Mouse (Mus musculus) heart, adult 2 months (tissue): Measurements from ENCODE around the gene Fes. TPM values are rescaled to one million over a fixed set of nuclear protein-coding genes. Genes with fewer than 3 reads are reported as not detected.

Experiments
- DNase-seq, 2 experiments: peaks; one replicate each; pipeline ENCODE4 v3.0.0; 2021
- H3K27ac ChIP-seq: fragments of 200-600 bp; 2 replicates; pipeline ENCODE4 v1.8.1; 2022
- H3K27me3 ChIP-seq: fragments of 200-500 bp; 2 replicates; pipeline ENCODE4 v1.6.1; 2012; ENCODE audit warnings: mild to moderate bottlenecking, low read length, inconsistent platforms, mixed read lengths; ENCODE audit not compliant: control insufficient read depth, insufficient read depth
- H3K36me3 ChIP-seq: fragments of 200-500 bp; 2 replicates; pipeline ENCODE4 v1.6.1; 2012; ENCODE audit warnings: low read length, inconsistent platforms; ENCODE audit not compliant: control insufficient read depth, insufficient read depth
- H3K4me1 ChIP-seq: fragments of 200-500 bp; 2 replicates; pipeline ENCODE4 v1.6.1; 2011; ENCODE audit warnings: low read length; ENCODE audit not compliant: control insufficient read depth, insufficient read depth
- H3K4me3 ChIP-seq: fragments of 200-600 bp; 2 replicates; pipeline ENCODE4 v1.8.1; 2022
- H3K79me2 ChIP-seq: fragments of 200-500 bp; replicated peaks from 2 replicates; pipeline ENCODE4 v1.6.1; 2012; ENCODE audit warnings: mild to moderate bottlenecking, inconsistent platforms, low read length, moderate library complexity, mixed read lengths; ENCODE audit not compliant: control insufficient read depth, insufficient read depth
- H3K9ac ChIP-seq: fragments of 200-500 bp; 2 replicates; pipeline ENCODE4 v1.6.1; 2012; ENCODE audit warnings: low read depth, mild to moderate bottlenecking, control low read depth, inconsistent platforms, low read length, mixed read lengths
- CTCF ChIP-seq: fragments of 200-600 bp; IDR thresholded peaks from 2 replicates; pipeline ENCODE4 v1.8.1; 2022; ENCODE audit warnings: antibody characterized with exemption, mild to moderate bottlenecking, moderate library complexity
- EP300 ChIP-seq: fragments of 200-500 bp; IDR thresholded peaks from 2 replicates; pipeline ENCODE4 v1.6.1; 2011; ENCODE audit warnings: low read depth, low read length, control low read depth; ENCODE audit not compliant: insufficient read depth
- POLR2A ChIP-seq: fragments of 200-500 bp; IDR thresholded peaks from 2 replicates; pipeline ENCODE4 v1.6.1; 2011; ENCODE audit warnings: mild to moderate bottlenecking, low read depth, low read length, control low read depth; ENCODE audit not compliant: insufficient read depth
- WGBS: fragments of 180-500 bp; shearing (Covaris S2); methylation state at CpG from one replicate; pipeline ENCODE4 v1.1.7; 2018; 5-methylcytosine and 5-hydroxymethylcytosine counted together
- intact Hi-C: fragments of 180-260 bp; cut with DNase I; formaldehyde crosslinking; loops from one replicate; pipeline ENCODE4 v1.15.1; 2025
- polyA plus RNA-seq: library from polyadenylated mRNA; depleted of rRNA; stranded (reverse); fragments of >200 nt; gene quantifications from 2 replicates; pipeline ENCODE4 v1.2.3, GENCODE M21; 2012
- total RNA-seq, 2 experiments: library from RNA; stranded (reverse); gene quantifications; 2 replicates each; pipeline ENCODE4 v1.2.3; 2021

Gene Fes
- total and polyA plus RNA-seq, 3 experiments: 8.9 to 15.4 (median 9.8) TPM

DNA sequence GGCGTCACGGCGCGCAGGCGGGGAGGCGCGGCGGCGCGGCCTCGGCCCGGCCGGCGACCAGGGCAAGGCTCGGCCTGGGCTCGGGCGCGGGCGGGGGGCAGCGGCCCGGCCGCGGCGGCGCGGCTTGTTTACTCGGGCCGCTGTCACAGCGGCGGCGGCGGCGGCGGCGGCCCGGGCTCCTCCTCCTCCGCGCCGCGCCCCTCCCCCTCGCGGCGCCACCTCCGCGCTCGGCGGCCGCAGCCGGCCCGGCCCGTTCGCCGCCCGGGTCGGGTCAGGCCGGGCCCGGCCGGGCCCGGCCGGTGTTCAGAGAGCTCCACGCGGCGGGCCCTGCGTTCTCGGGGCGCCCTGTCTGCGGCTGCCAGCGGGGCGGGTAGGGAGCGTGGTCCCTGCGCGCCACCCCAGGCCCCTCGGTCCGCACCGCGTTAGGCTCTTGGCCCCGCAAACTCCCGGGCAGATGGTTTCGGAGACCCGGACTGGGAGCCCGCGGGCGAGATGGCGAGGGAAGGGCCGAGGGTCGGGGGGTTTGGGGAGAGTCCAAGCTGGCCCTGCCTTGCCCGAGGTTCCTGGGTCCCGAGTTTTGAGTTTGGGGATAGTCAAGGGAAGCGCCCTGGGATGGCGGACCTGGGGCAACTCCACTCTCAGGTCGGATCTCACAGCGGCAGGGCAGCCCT, 15.0 kb upstream of the Fes start:
- WGBS: 12% methylated on average over 88 of the region's 92 CpGs

DNA sequence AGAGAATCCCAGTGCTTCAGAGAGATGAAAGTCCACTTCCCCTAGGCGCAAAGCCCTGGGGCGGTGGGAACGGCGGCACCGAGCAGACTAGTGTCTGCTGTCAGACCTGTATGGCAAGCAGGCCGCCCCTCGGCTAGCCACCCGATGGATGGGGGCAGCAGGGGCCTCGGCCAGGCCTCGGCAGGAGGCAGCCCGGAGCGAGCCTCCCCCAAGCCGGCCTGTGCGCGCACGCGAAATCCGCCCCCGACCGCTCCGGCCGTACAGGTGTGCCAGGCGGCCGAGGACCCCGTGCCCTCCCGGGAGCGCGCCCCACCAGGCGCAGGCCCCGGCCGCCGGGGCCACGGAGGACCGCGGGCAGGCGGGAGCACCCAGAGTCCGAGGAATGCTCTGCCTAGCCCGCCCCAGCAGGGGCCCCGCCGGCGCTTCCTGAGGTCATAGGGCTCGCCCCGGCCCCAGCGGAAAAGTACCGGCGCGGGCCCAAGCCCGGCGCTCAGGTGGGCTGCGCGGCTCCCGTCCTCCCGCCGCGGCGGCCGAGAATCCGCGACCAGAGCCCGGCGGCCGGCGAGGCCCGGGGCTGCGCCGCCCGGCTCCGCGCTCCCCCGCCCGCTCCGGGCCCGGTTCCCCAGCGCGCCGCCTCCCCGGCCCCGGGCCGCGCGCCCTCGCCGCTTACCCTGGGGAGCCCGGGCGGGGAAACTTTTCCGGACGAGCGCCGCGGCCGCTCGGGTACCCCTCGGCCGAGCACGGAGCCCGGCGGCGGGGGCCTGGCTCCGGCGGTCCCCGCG, 14.3 kb upstream of the Fes start:
- intact Hi-C loops: loop anchor here (2.0 kb wide), 1 partner anchor 43 kb away; no protein-coding TSS in a partner anchor
- peak overlapping the region; percentile 90 for H3K9ac ChIP-seq
- H3K27ac ChIP-seq: peak overlapping the region; percentile 96
- DNase-seq: peak; percentile 76 to 77
- peaks cover 23% of the 10 kb centered on the region for H3K4me1 ChIP-seq
- 2% methylated on average over 90 of the region's 102 CpGs for WGBS
- no peaks in the 10 kb centered on the region; the same call in 1 of the 2 replicates for H3K36me3 ChIP-seq
- H3K79me2 ChIP-seq: peaks cover 6% of the 10 kb centered on the region
- TF ChIP-seq POLR2A (no peak), CTCF (peak; percentile 11; the same call in 1 of the 2 replicates)
- peak overlapping the region; percentile 96 for H3K4me3 ChIP-seq
- H3K27me3 ChIP-seq: no peaks in the 10 kb centered on the region

More for the DNA sequence above, 15.0 kb upstream of the Fes start:
- intact Hi-C loops: loop anchor here (1.0 kb wide), 1 partner anchor 14 kb away; no protein-coding TSS in a partner anchor
- peak; percentile 87 to 88 for DNase-seq
- Histone ChIP-seq H3K4me3 (peak overlapping the region; percentile 58), H3K9ac (peak overlapping the region; percentile 99), H3K79me2 (peaks cover 6% of the 10 kb centered on the region), H3K27me3 (no peaks in the 10 kb centered on the region), H3K27ac (peak overlapping the region; percentile 98), H3K36me3 (no peaks in the 10 kb centered on the region; the same call in 1 of the 2 replicates), H3K4me1 (peaks cover 23% of the 10 kb centered on the region)
- TF ChIP-seq EP300 (no peak), POLR2A (no peak), CTCF (no peak)

DNA sequence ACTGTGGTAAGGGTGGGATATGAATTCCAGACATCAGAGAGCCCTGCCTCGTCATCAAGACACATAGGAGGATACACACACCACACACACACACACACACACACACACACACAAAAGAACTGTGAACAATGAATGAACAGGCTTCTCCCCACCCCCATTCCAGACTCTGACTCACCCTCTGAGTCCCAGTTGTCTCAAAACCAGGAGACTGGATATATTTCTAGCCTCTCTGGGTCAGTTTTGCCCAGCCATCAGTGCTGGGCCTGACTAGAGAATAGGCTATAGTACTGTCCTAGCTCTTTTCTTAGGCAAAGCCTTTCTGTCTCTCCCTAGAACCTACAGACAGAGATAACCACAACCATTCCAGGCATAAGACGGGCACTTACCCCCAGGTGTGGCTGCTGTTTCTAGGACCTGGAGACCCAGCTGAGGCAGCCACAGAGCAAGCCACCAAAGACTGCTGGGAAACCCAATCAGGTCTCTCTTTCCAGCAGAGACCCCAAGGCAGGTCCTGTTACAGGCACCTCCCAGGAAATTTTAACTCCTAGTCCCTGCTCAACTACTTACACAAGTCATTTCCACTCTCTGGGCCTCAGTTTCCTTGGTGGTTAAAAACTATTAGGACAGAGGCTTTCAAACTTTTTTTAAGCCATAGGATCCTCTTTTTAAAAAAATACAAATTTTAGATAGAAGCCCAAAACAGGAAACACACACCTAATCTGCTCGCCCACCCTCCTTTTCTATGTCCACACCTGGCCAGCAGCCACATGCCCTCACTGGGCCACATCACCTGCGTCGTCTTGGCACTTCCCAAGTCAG, 13.5 kb upstream of the Fes start:
- 11% methylated on average over 5 of the region's 5 CpGs for WGBS
- Histone ChIP-seq H3K27ac (peak overlapping the region; percentile 96), H3K79me2 (peaks cover 6% of the 10 kb centered on the region), H3K27me3 (no peaks in the 10 kb centered on the region), H3K9ac (peak overlapping the region; percentile 90), H3K4me3 (peak overlapping the region; percentile 96), H3K4me1 (peaks cover 23% of the 10 kb centered on the region), H3K36me3 (no peaks in the 10 kb centered on the region; the same call in 1 of the 2 replicates)
- intact Hi-C loops: loop anchor here (2.0 kb wide), 1 partner anchor 44 kb away; no protein-coding TSS in a partner anchor
- TF ChIP-seq CTCF: no peak
- no peak for TF ChIP-seq EP300
- TF ChIP-seq POLR2A: no peak
- DNase-seq: no peak

DNA sequence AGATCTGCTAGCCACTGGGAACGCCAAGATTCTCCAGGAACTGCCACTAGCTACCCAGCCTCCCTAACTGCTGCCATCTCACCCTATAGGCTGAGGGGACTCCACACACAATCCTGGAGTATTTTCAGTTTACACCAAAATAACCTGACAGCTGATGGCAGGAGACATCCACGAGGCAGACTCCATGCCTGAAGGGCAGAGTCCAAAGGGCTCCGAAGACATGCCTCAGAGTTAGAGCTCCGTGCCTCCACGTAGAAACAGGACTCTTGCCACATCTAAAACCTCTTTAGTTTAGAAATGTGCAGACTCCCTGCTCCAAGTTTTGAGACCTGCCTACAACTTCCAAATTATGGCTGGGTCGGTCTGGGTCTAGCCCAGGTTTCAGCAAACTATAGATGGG, 12.8 kb upstream of the Fes start:
- peaks cover 23% of the 10 kb centered on the region for H3K4me1 ChIP-seq
- H3K36me3 ChIP-seq: no peaks in the 10 kb centered on the region; the same call in 1 of the 2 replicates
- intact Hi-C loops: loop anchor here (2.0 kb wide), 1 partner anchor 44 kb away; no protein-coding TSS in a partner anchor
- H3K27me3 ChIP-seq: no peaks in the 10 kb centered on the region
- peak overlapping the region; percentile 18; the same call in 1 of the 2 replicates for H3K9ac ChIP-seq
- H3K4me3 ChIP-seq: peak overlapping the region; percentile 24; the same call in 1 of the 2 replicates
- DNase-seq: no peak
- TF ChIP-seq POLR2A: no peak
- TF ChIP-seq EP300: no peak
- no peak for TF ChIP-seq CTCF
- peaks cover 6% of the 10 kb centered on the region for H3K79me2 ChIP-seq
- WGBS: 36% methylated on average over 6 of the region's 6 CpGs
- peak overlapping the region; percentile 24 for H3K27ac ChIP-seq

- TF ChIP-seq EP300 (0 out of 2 replicates have a peak, but pooled peaks have one; percentile 52), POLR2A (no peak), CTCF (peak; percentile 29)
- intact Hi-C loops: loop anchor here (2.0 kb wide), 1 partner anchor 45 kb away; no protein-coding TSS in a partner anchor
- DNase-seq: peak; percentile 71 to 79
- no peaks in the 10 kb centered on the region; the same call in 1 of the 2 replicates for H3K36me3 ChIP-seq
- H3K4me3 ChIP-seq: 0 out of 2 replicates have a peak overlapping the region, but pooled peaks have one; percentile 24
- peaks cover 23% of the 10 kb centered on the region for H3K4me1 ChIP-seq
- peaks cover 6% of the 10 kb centered on the region for H3K79me2 ChIP-seq
- peak overlapping the region; percentile 24 for H3K27ac ChIP-seq
- H3K9ac ChIP-seq: no peak overlapping the region
- WGBS: 40% methylated on average over 5 of the region's 5 CpGs
- H3K27me3 ChIP-seq: no peaks in the 10 kb centered on the region
Observed at GRCm38 (mm10) chr7:80400099-80400498, 12.4 kb upstream of the Fes start.
